Mouse (Mus musculus) intestine, postnatal 0 days (tissue): ENCODE measurements around the gene Gtf2i. TPM values are rescaled to one million over a fixed set of nuclear protein-coding genes. Genes with fewer than 3 reads are reported as not detected.

Experiments used
- ATAC-seq: fragments of 200-750 bp; cut with Nextera tagmentation; 2 replicates; pipeline ENCODE4 v1.8.0; 2017; ENCODE audit warnings: mild to moderate bottlenecking, moderate TSS enrichment, moderate library complexity
- H3K27ac ChIP-seq: fragments of 300-500 bp; sonication (generic); 2 replicates; pipeline ENCODE4 v1.5.1; 2014; ENCODE audit warnings: mild to moderate bottlenecking, low read depth, low read length, moderate library complexity
- H3K27me3 ChIP-seq: fragments of 300-500 bp; sonication (generic); replicated peaks from 2 replicates; pipeline ENCODE4 v1.6.1; 2014; ENCODE audit warnings: low read length, mixed read lengths; ENCODE audit not compliant: control insufficient read depth, insufficient read depth
- H3K36me3 ChIP-seq: fragments of 300-500 bp; sonication (generic); 2 replicates; pipeline ENCODE4 v1.6.1; 2014; ENCODE audit warnings: mild to moderate bottlenecking, moderate library complexity; ENCODE audit not compliant: control insufficient read depth, insufficient read depth
- H3K4me1 ChIP-seq: fragments of 300-500 bp; sonication (generic); replicated peaks from 2 replicates; pipeline ENCODE4 v1.6.1; 2014; ENCODE audit warnings: antibody characterized with exemption, low read length, mixed read lengths; ENCODE audit not compliant: control insufficient read depth, insufficient read depth
- H3K4me2 ChIP-seq: fragments of 300-500 bp; sonication (generic); replicated peaks from 2 replicates; pipeline ENCODE4 v1.6.1; 2014; ENCODE audit warnings: low read depth, mild to moderate bottlenecking, moderate library complexity
- H3K4me3 ChIP-seq: fragments of 300-500 bp; sonication (generic); 2 replicates; pipeline ENCODE4 v1.5.1; 2014; ENCODE audit warnings: low read depth, low read length
- H3K9ac ChIP-seq: fragments of 300-500 bp; sonication (generic); 2 replicates; pipeline ENCODE4 v1.6.1; 2014; ENCODE audit warnings: mild to moderate bottlenecking, low read depth, low read length
- H3K9me3 ChIP-seq: fragments of 300-500 bp; sonication (generic); 2 replicates; pipeline ENCODE4 v1.6.1; 2016; ENCODE audit warnings: mixed run types; ENCODE audit not compliant: control insufficient read depth
- CTCF ChIP-seq: sonication (generic); IDR thresholded peaks from 2 replicates; pipeline ENCODE4 v1.5.1; 2016; ENCODE audit warnings: low read depth, mild to moderate bottlenecking, control low read depth, antibody characterized with exemption, moderate library complexity
- WGBS: fragments of 180-500 bp; shearing (Covaris S2); extraction: QIAGEN DNeasy Blood & Tissue Kit; methylation state at CpG from one replicate; pipeline ENCODE4 v1.1.7; 2014; 5-methylcytosine and 5-hydroxymethylcytosine counted together
- polyA plus RNA-seq: library from polyadenylated mRNA; unstranded; fragments of >200 nt; fragmentation: Nextera tagmentation; extraction: Ambion mirVana; gene quantifications from 2 replicates; pipeline ENCODE4 v1.2.1, GENCODE M21; 2015

The Gtf2i gene
- polyA plus RNA-seq, 1 experiment from 2014 or later = 53.4 TPM

DNA sequence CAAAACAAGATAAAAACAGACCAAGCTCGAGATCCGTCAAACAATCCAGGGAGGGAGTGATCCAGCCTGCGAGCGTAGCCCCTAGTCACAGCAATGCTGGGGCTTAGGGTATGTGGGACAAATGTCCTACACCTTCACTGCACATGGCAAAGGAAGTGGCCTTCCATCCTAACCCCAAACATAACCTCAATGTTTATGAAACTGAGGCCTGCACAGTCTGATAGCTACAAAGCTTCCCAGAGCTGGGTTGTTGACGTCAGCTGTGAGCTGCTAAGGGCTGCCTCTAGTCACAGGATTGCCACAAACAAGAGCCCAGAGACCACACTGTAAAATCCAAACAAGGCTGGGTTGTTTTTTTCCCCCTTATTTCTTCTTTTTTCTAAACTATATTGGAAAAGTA is 44.8 kb downstream of the Gtf2i start:
- WGBS = 72% methylated on average over 5 of the region's 5 CpGs
- no peak overlapping the region for H3K9ac ChIP-seq
- no peaks in the 10 kb centered on the region for H3K27me3 ChIP-seq
- TF ChIP-seq CTCF = no peak
- peaks cover 90% of the 10 kb centered on the region for H3K36me3 ChIP-seq
- no peaks in the 10 kb centered on the region for H3K4me1 ChIP-seq
- H3K27ac ChIP-seq = no peak overlapping the region
- ATAC-seq = no peak
- no peak overlapping the region for H3K4me2 ChIP-seq
- no peak overlapping the region for H3K4me3 ChIP-seq
- H3K9me3 ChIP-seq = no peaks in the 10 kb centered on the region

DNA sequence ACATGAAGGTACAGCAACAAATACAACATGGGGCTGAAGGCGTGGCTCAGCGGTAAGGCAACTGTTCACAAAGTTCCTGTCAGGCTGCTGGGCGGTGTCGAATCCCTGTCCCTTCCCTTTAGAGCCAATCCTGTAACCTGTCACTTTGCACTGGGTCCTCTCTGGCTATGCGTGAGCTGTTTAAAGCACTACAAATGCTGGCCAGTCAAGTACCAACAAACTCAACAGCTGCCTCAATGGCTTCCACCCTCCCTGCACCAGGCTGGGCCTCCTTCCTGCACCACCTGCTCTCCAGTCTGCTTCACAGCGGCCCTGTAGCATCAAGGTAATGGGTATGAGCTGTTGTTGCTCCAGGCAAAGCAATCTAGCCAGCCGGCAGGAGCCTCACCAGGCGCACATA is 45.8 kb downstream of the Gtf2i start:
- ATAC-seq = no peak
- no peaks in the 10 kb centered on the region for H3K4me1 ChIP-seq
- no peaks in the 10 kb centered on the region for H3K9me3 ChIP-seq
- no peak overlapping the region for H3K9ac ChIP-seq
- WGBS = 89% methylated on average over 8 of the region's 8 CpGs
- no peaks in the 10 kb centered on the region for H3K27me3 ChIP-seq
- peaks cover 92% of the 10 kb centered on the region for H3K36me3 ChIP-seq
- no peak for TF ChIP-seq CTCF
- no peak overlapping the region for H3K27ac ChIP-seq
- H3K4me2 ChIP-seq = no peak overlapping the region
- no peak overlapping the region for H3K4me3 ChIP-seq

DNA sequence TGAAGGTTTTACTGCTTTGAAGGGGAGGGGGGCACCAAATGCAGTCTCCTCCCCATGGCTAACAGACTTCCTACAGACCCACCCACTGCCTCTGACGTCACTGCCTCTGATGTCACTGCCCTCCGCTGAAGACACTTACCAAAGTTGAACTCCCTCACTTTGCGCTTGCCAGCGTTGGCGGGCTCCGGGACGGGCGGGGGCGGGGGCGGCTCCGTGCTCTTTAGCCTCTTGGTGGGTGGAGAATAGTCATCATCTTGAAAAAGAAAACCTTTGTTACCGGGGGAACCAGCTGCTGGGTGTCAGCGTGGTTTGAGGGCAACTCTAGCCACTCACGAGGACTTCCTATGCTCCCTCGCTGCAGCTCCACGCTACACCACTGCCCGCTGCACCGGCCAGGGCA is 48.2 kb downstream of the Gtf2i start:
- Histone ChIP-seq H3K4me2 (no peak overlapping the region), H3K4me3 (no peak overlapping the region), H3K27me3 (no peaks in the 10 kb centered on the region), H3K36me3 (peaks cover 94% of the 10 kb centered on the region), H3K9me3 (no peaks in the 10 kb centered on the region), H3K27ac (no peak overlapping the region), H3K9ac (0 out of 2 replicates have a peak overlapping the region, but pooled peaks have one; percentile 7), H3K4me1 (no peaks in the 10 kb centered on the region)
- 82% methylated on average over 18 of the region's 18 CpGs for WGBS
- ATAC-seq = no peak
- TF ChIP-seq CTCF = no peak

DNA sequence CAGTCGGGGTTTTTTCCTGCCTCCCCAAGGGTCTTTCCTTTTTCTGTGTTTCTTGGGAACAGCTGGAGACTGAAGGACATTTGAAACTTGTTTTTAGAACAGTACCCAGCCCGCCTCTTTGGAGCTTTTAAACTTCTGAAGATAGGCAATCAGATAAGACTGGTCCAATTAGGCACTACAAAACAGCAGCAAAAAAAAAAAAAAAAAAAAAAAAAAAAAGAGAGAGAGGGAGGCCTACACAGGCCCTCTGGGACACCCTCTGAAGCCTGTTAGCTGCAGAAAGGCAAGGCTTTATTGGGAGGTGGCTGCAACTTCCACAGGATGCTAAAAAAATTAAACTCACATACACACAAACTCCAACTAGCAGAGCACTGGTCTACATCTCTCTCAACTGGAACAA is 48.7 kb downstream of the Gtf2i start:
- Histone ChIP-seq H3K4me1 (no peaks in the 10 kb centered on the region), H3K27ac (no peak overlapping the region), H3K4me2 (no peak overlapping the region), H3K9ac (no peak overlapping the region), H3K4me3 (no peak overlapping the region), H3K36me3 (peaks cover 94% of the 10 kb centered on the region), H3K27me3 (no peaks in the 10 kb centered on the region), H3K9me3 (no peaks in the 10 kb centered on the region)
- 90% methylated on average over 2 of the region's 2 CpGs for WGBS
- TF ChIP-seq CTCF = no peak
- ATAC-seq = no peak

DNA sequence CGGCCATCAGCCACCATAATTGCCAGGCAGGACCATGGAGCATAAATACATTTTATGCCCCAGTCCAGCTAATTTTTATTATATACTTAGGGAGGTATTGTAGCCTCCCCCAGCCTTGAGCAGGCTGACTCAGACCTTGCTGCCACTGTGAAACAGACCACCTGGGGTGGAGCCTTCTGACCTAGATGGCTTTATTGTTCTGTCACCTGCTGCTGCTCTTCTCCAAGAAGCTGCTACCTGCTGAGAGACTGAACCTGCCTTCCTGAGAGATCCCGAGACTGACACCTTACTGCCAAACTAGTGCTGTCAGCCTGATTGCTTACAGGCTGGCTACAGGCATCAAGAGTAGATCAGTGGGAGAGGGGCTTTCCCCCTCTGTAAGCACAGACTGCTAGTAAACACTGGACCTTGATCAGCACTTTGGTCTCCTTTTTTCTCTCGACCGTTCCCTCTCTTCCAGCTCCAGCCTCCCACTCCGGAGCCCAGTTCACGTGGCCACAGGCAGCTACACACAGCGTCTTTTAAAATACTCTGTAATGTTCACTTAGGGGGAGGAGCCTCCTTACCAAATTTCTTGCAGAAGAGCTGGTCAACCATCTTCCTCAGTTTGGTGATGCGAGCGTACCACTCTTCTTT is 54.4 kb downstream of the Gtf2i start:
- Histone ChIP-seq H3K36me3 (peaks cover 88% of the 10 kb centered on the region), H3K27ac (peak overlapping the region; percentile 41; the same call in 1 of the 2 replicates), H3K4me3 (no peak overlapping the region), H3K4me2 (no peak overlapping the region), H3K4me1 (no peaks in the 10 kb centered on the region), H3K27me3 (no peaks in the 10 kb centered on the region), H3K9me3 (no peaks in the 10 kb centered on the region), H3K9ac (no peak overlapping the region)
- no peak for TF ChIP-seq CTCF
- 92% methylated on average over 9 of the region's 9 CpGs for WGBS
- ATAC-seq = no peak

DNA sequence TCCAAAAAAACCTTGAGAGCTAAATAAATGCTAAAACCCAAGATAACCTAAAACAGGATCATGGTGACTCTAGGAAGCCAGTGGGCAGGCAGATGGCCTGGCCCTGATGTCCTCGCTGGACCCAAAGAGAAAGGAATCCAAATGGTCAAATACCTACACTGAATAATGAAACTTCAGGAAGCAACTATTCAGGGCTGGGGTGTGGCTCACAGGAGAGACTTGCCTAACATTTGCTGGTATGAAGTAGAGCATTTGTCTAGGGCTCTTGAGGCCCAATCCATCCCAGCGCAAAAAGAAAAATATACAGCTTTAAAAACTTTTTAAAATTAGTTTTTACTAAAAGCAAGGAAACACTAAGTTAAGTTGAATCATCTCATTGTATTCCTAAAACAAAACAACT is 55.6 kb downstream of the Gtf2i start:
- ATAC-seq = no peak
- Histone ChIP-seq H3K27me3 (no peaks in the 10 kb centered on the region), H3K9me3 (no peaks in the 10 kb centered on the region), H3K36me3 (peaks cover 89% of the 10 kb centered on the region), H3K4me2 (no peak overlapping the region), H3K4me3 (no peak overlapping the region), H3K4me1 (no peaks in the 10 kb centered on the region), H3K9ac (no peak overlapping the region), H3K27ac (no peak overlapping the region)
- 93% methylated on average over 2 of the region's 2 CpGs for WGBS
- TF ChIP-seq CTCF = no peak

DNA sequence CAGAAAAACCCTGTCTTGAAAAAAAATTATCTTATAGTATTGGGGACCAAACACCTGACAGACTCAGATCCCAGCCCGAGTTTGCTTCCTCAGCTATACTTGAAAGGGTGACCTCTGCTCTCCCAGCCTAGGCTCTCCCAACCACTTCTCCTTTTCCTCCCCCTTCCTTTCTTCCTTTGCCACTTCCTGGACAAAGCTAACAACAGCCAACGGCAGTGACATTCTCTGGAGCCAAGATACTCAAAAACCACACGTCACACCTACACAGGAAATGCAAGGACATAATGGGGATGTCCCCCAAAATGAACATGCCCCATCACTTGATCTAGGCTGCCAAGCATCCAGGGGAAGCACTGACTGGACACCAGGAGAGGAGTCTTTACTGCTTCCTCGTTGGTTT is 56.2 kb downstream of the Gtf2i start:
- no peaks in the 10 kb centered on the region for H3K27me3 ChIP-seq
- 60% methylated on average over 4 of the region's 4 CpGs for WGBS
- no peaks in the 10 kb centered on the region for H3K9me3 ChIP-seq
- no peak overlapping the region for H3K4me2 ChIP-seq
- ATAC-seq = no peak
- no peak overlapping the region for H3K27ac ChIP-seq
- H3K36me3 ChIP-seq = peaks cover 88% of the 10 kb centered on the region
- no peaks in the 10 kb centered on the region for H3K4me1 ChIP-seq
- no peak for TF ChIP-seq CTCF
- no peak overlapping the region for H3K4me3 ChIP-seq
- no peak overlapping the region for H3K9ac ChIP-seq
